Mouse (Mus musculus): ENCODE results near the gene Dcaf12.

Gene Dcaf12

GRCm38 (mm10) chr4:41314141-41315129, at the start of gene Dcaf12:
TSS of gene Dcaf12 (minus strand) at chr4:41314889.
- peak; percentile 91 for DNase-seq (ENCODE audit: extremely low spot score, low spot score)

GRCm38 (mm10) chr4:41361059-41361458, 46.4 kb upstream of the Dcaf12 start:
- no peak for DNase-seq (ENCODE audit: extremely low spot score, low spot score)

- no peak for DNase-seq (ENCODE audit: extremely low spot score, low spot score)
Observed at GRCm38 (mm10) chr4:41359358-41359757, 44.7 kb upstream of the Dcaf12 start.

GRCm38 (mm10) chr4:41358669-41359068, 44.0 kb upstream of the Dcaf12 start:
- DNase-seq (ENCODE audit: extremely low spot score, low spot score), result no peak

- no peak for DNase-seq (ENCODE audit: extremely low spot score, low spot score)
Observed at GRCm38 (mm10) chr4:41357154-41357553, 42.5 kb upstream of the Dcaf12 start.

GRCm38 (mm10) chr4:41353265-41353664, 38.6 kb upstream of the Dcaf12 start:
- no peak for DNase-seq (ENCODE audit: extremely low spot score, low spot score)

GRCm38 (mm10) chr4:41352758-41353157, 38.1 kb upstream of the Dcaf12 start:
- no peak for DNase-seq (ENCODE audit: extremely low spot score, low spot score)

GRCm38 (mm10) chr4:41349199-41349591, 34.5 kb upstream of the Dcaf12 start:
- no peak for DNase-seq (ENCODE audit: extremely low spot score, low spot score)

GRCm38 (mm10) chr4:41348584-41349198, 34.0 kb upstream of the Dcaf12 start, which contains the start of gene Ubap1:
TSS of gene Ubap1 (plus strand) at chr4:41348996.
- DNase-seq (ENCODE audit: extremely low spot score, low spot score), result peak; percentile 96

- no peak for DNase-seq (ENCODE audit: extremely low spot score, low spot score)
Observed at GRCm38 (mm10) chr4:41347839-41348238, 33.1 kb upstream of the Dcaf12 start.

- no peak for DNase-seq (ENCODE audit: extremely low spot score, low spot score)
Observed at GRCm38 (mm10) chr4:41346011-41346410, 31.3 kb upstream of the Dcaf12 start.

GRCm38 (mm10) chr4:41340912-41341550, 26.3 kb upstream of the Dcaf12 start:
- no peak for DNase-seq (ENCODE audit: extremely low spot score, low spot score)

GRCm38 (mm10) chr4:41336546-41336945, 21.9 kb upstream of the Dcaf12 start:
- no peak for DNase-seq (ENCODE audit: extremely low spot score, low spot score)

- no peak for DNase-seq (ENCODE audit: extremely low spot score, low spot score)
Observed at GRCm38 (mm10) chr4:41331698-41332421, 17.2 kb upstream of the Dcaf12 start.

- DNase-seq (ENCODE audit: extremely low spot score, low spot score), result no peak
Observed at GRCm38 (mm10) chr4:41331085-41331484, 16.4 kb upstream of the Dcaf12 start.

GRCm38 (mm10) chr4:41329481-41329880, 14.8 kb upstream of the Dcaf12 start:
- no peak for DNase-seq (ENCODE audit: extremely low spot score, low spot score)

GRCm38 (mm10) chr4:41326876-41327275, 12.2 kb upstream of the Dcaf12 start:
- no peak for DNase-seq (ENCODE audit: extremely low spot score, low spot score)

GRCm38 (mm10) chr4:41320971-41321370, 6.3 kb upstream of the Dcaf12 start:
- DNase-seq (ENCODE audit: extremely low spot score, low spot score), result no peak

GRCm38 (mm10) chr4:41318267-41318666, 3.6 kb upstream of the Dcaf12 start:
- DNase-seq (ENCODE audit: extremely low spot score, low spot score), result no peak

GRCm38 (mm10) chr4:41315173-41315572, 484 bp upstream of the Dcaf12 start:
- no peak for DNase-seq (ENCODE audit: extremely low spot score, low spot score)

GRCm38 (mm10) chr4:41313722-41314121, 967 bp downstream of the Dcaf12 start:
- DNase-seq (ENCODE audit: extremely low spot score, low spot score), result no peak

Measured in neural tube, embryonic 10.5 days (tissue).